Mouse (Mus musculus) adrenal gland, postnatal 4 days (tissue): ENCODE data around the gene Coq9. TPM values are rescaled to one million over a fixed set of nuclear protein-coding genes. Genes with fewer than 3 reads are reported as not detected.
"Not testable (repeated sequence)": the region's sequence is repeated elsewhere in the genome, so short reads cannot be mapped to it uniquely, and the experiment has no call there.

ENCODE experiments used
- DNase-seq, 2 experiments: peaks; one replicate each; pipeline ENCODE4 v3.0.0; 2021 to 2022; ENCODE audit warnings: low spot score in 2 of 2, mixed read lengths in 2 of 2
- total RNA-seq, 2 experiments: library from RNA; stranded (reverse); gene quantifications; 2 replicates each; pipeline ENCODE4 v1.2.3; 2021

The Coq9 gene
- total RNA-seq, 2 experiments from 2014 or later, result 128 to 144 TPM

- no peak for DNase-seq
These were observed 17.6 kb upstream of the Coq9 start for GRCm38 (mm10) chr8:94820553-94820952.

- DNase-seq, result no peak
These were observed 16.7 kb upstream of the Coq9 start for GRCm38 (mm10) chr8:94821381-94821780.

GRCm38 (mm10) chr8:94822637-94823560, 15.2 kb upstream of the Coq9 start:
- DNase-seq, result peak in 1 of 2 experiments; percentile 46

GRCm38 (mm10) chr8:94825170-94825569, 13.0 kb upstream of the Coq9 start:
- no peak for DNase-seq

- no peak for DNase-seq
These were observed 11.9 kb upstream of the Coq9 start for GRCm38 (mm10) chr8:94826210-94826609.

GRCm38 (mm10) chr8:94828284-94828683, 9.8 kb upstream of the Coq9 start:
- no peak for DNase-seq

GRCm38 (mm10) chr8:94833901-94834405, 4.2 kb upstream of the Coq9 start:
- not testable (repeated sequence) for DNase-seq

GRCm38 (mm10) chr8:94835751-94836150, 2.4 kb upstream of the Coq9 start:
- DNase-seq, result not testable (repeated sequence)

- no peak for DNase-seq
These were observed 1.5 kb upstream of the Coq9 start for GRCm38 (mm10) chr8:94836456-94837240.

- DNase-seq, result peak; percentile 58 to 66
These were observed 479 bp downstream of the Coq9 start for GRCm38 (mm10) chr8:94838600-94838999.

- DNase-seq, result no peak
These were observed 3.1 kb downstream of the Coq9 start for GRCm38 (mm10) chr8:94841183-94841582.

- DNase-seq, result no peak
These were observed 11.9 kb downstream of the Coq9 start for GRCm38 (mm10) chr8:94850049-94850448.

- not testable (repeated sequence) for DNase-seq
These were observed 16.6 kb downstream of the Coq9 start for GRCm38 (mm10) chr8:94854761-94855160.

GRCm38 (mm10) chr8:94857011-94857345, 18.9 kb downstream of the Coq9 start:
- no peak for DNase-seq

- peak; percentile 83 to 85 for DNase-seq
These were observed 19.4 kb downstream of the Coq9 start, which contains the start of gene Polr2c for GRCm38 (mm10) chr8:94857346-94858173. TSS of gene Polr2c (plus strand) at chr8:94857450.

- peak in 1 of 2 experiments; percentile 46 for DNase-seq
These were observed 23.3 kb downstream of the Coq9 start for GRCm38 (mm10) chr8:94861352-94861910.

- no peak for DNase-seq
These were observed 24.5 kb downstream of the Coq9 start for GRCm38 (mm10) chr8:94862487-94863220.

GRCm38 (mm10) chr8:94863897-94864673, 26.0 kb downstream of the Coq9 start:
- DNase-seq, result no peak

GRCm38 (mm10) chr8:94865292-94865691, 27.2 kb downstream of the Coq9 start:
- no peak for DNase-seq
